Mouse (Mus musculus) forebrain, embryonic 14.5 days (tissue): ENCODE data around the gene Tpi1. TPM values are rescaled to one million over a fixed set of nuclear protein-coding genes. Genes with fewer than 3 reads are reported as not detected.
A peak's percentile ranks its signal among the peaks of the same experiment; 100 is the strongest.

Experiments
- ATAC-seq: fragments of 200-750 bp; cut with Nextera tagmentation; 2 replicates; pipeline ENCODE4 v1.8.0; 2017; ENCODE audit warnings: mild to moderate bottlenecking, moderate library complexity
- DNase-seq: peaks from one replicate; pipeline ENCODE4 v3.0.0-alpha.2; 2015; ENCODE audit warnings: low spot score
- H3K27ac ChIP-seq: fragments of 300-500 bp; sonication (generic); 2 replicates; pipeline ENCODE4 v1.5.1; 2014; ENCODE audit warnings: low read depth, mild to moderate bottlenecking, control low read depth, low read length, moderate library complexity
- H3K27me3 ChIP-seq: fragments of 300-500 bp; sonication (generic); replicated peaks from 2 replicates; pipeline ENCODE4 v1.6.1; 2014; ENCODE audit warnings: low read length, control low read depth, mixed read lengths; ENCODE audit not compliant: control insufficient read depth, insufficient read depth
- H3K36me3 ChIP-seq: fragments of 300-500 bp; sonication (generic); 2 replicates; pipeline ENCODE4 v1.6.1; 2014; ENCODE audit warnings: low read length, control low read depth; ENCODE audit not compliant: control insufficient read depth, insufficient read depth
- H3K4me1 ChIP-seq: fragments of 300-500 bp; sonication (generic); 2 replicates; pipeline ENCODE4 v1.6.1; 2014; ENCODE audit warnings: antibody characterized with exemption, low read length, control low read depth; ENCODE audit not compliant: control insufficient read depth, insufficient read depth
- H3K4me2 ChIP-seq: fragments of 300-500 bp; sonication (generic); 2 replicates; pipeline ENCODE4 v1.6.1; 2014; ENCODE audit warnings: mild to moderate bottlenecking, control low read depth, low read length
- H3K4me3 ChIP-seq: fragments of 300-500 bp; sonication (generic); 2 replicates; pipeline ENCODE4 v1.5.1; 2014; ENCODE audit warnings: low read depth, low read length, control low read depth
- H3K9ac ChIP-seq: fragments of 300-500 bp; sonication (generic); 2 replicates; pipeline ENCODE4 v1.6.1; 2014; ENCODE audit warnings: mild to moderate bottlenecking, low read length, control low read depth, moderate library complexity
- H3K9me3 ChIP-seq: fragments of 300-500 bp; sonication (generic); replicated peaks from 2 replicates; pipeline ENCODE4 v1.6.1; 2016; ENCODE audit warnings: low read length, control low read depth, mixed read lengths; ENCODE audit not compliant: control insufficient read depth
- WGBS: fragments of 180-500 bp; shearing (Covaris S2); extraction: QIAGEN DNeasy Blood & Tissue Kit; methylation state at CpG from one replicate; pipeline ENCODE4 v1.1.7; 2014; 5-methylcytosine and 5-hydroxymethylcytosine counted together
- polyA plus RNA-seq: library from polyadenylated mRNA; unstranded; fragments of >200 nt; fragmentation: Nextera tagmentation; extraction: Ambion mirVana; gene quantifications from 2 replicates; pipeline ENCODE4 v1.2.1, GENCODE M21; 2014

The Tpi1 gene
- polyA plus RNA-seq, 1 experiment from 2014 or later: 461 TPM

DNA sequence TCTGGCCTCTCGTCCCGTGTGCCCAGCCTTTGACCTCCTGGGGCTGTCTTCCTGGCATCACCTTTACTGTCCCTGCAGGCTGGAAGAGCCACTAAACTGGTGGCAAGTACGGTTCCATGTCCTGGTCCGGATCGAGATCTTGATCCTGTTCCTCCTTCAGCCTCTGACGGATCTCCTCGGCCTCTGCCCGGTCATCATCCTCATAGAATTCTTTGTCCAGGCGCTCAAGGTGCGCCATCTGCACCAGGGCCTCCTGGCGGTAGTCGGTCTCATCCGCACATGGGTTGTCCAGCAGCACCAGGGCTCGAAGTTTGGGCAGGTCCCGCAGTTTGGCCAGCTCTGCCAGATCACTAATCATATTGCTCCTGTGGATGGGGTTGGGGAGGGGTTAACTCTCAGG lies 43.6 kb downstream of the Tpi1 start:
- no peak overlapping the region for H3K27ac ChIP-seq
- no peak for ATAC-seq
- no peak overlapping the region for H3K4me3 ChIP-seq
- no peaks in the 10 kb centered on the region for H3K9me3 ChIP-seq
- no peaks in the 10 kb centered on the region for H3K27me3 ChIP-seq
- 92% methylated on average over 15 of the region's 15 CpGs for WGBS
- H3K4me2 ChIP-seq: no peak overlapping the region
- DNase-seq: no peak
- no peak overlapping the region for H3K9ac ChIP-seq
- peaks cover 5% of the 10 kb centered on the region for H3K4me1 ChIP-seq
- no peaks in the 10 kb centered on the region for H3K36me3 ChIP-seq

- Histone ChIP-seq H3K4me1 (peaks cover 5% of the 10 kb centered on the region), H3K4me3 (peak overlapping the region; percentile 43), H3K4me2 (peak overlapping the region; percentile 77), H3K27me3 (no peaks in the 10 kb centered on the region), H3K9ac (peak overlapping the region; percentile 71), H3K9me3 (no peaks in the 10 kb centered on the region), H3K27ac (no peak overlapping the region), H3K36me3 (no peaks in the 10 kb centered on the region)
- ATAC-seq (no peak), DNase-seq (no peak)
- WGBS: 61% methylated on average over 7 of the region's 7 CpGs
These were observed 44.1 kb downstream of the Tpi1 start for GRCm38 (mm10) chr6:124770013-124770412.

- Histone ChIP-seq H3K4me3 (peak within 1 kb of the TSS; percentile 43), H3K27me3 (no peaks in the 10 kb centered on the region), H3K9ac (peak within 1 kb of the TSS; percentile 71), H3K4me1 (peaks cover 5% of the 10 kb centered on the region), H3K9me3 (no peaks in the 10 kb centered on the region), H3K36me3 (no peaks in the 10 kb centered on the region), H3K27ac (peak within 1 kb of the TSS; percentile 27; the same call in 1 of the 2 replicates), H3K4me2 (peak within 1 kb of the TSS; percentile 77)
- ATAC-seq: peak; percentile 86
- WGBS: under 1% methylated on average over 54 of the region's 54 CpGs
- peak; percentile 76 for DNase-seq
These were observed 44.9 kb downstream of the Tpi1 start, which contains the start of gene Eno2 for GRCm38 (mm10) chr6:124769101-124769765. Eno2 (minus strand) TSS chr6:124769673.

- no peaks in the 10 kb centered on the region for H3K9me3 ChIP-seq
- peak overlapping the region; percentile 77 for H3K4me2 ChIP-seq
- ATAC-seq: peak; percentile 10
- H3K36me3 ChIP-seq: no peaks in the 10 kb centered on the region
- peak overlapping the region; percentile 71; the same call in 1 of the 2 replicates for H3K9ac ChIP-seq
- peaks cover 5% of the 10 kb centered on the region for H3K4me1 ChIP-seq
- peak overlapping the region; percentile 43 for H3K4me3 ChIP-seq
- H3K27me3 ChIP-seq: no peaks in the 10 kb centered on the region
- WGBS: 8% methylated on average over 9 of the region's 9 CpGs
- no peak overlapping the region for H3K27ac ChIP-seq
- no peak for DNase-seq
These were observed 45.4 kb downstream of the Tpi1 start for GRCm38 (mm10) chr6:124768704-124769044.

DNA sequence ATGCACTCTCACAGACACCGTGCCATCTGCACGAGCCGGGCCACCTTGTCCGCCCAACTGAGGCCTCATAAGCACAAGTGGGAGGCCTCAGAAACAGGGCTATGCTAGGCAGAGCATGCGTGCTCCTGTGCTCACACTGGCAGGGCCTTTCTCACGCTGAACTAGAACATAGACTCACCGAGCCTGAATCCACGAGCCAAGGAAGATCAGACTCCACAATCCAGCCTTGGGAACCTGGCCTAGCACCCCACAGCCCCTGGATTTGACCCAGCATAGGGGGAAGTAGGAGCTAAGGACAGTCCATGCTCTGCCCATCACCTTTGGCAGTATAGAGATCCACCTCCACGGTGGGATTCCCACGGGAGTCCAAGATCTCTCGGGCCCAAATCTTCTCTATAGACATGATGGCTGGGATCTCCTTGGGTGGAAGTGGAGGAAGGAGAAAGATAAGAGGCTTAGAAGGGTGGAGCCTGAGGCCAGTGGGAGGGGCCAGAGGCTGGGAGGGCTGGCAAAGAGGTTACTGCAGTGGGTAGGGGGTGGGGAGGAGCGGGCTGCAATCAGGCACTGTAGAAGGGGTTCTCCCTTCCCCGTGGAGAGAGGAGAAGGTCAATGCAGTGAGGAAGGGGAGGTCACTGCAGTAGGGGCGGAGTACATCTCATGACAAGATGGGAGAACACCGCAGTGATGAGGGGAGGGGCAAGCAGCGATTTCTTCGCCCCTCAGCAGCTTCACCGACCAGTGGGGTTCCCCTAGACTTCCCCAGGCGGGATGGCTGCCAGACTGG lies 46.0 kb downstream of the Tpi1 start:
- DNase-seq: peak; percentile 14
- 0 out of 2 replicates have a peak, but pooled peaks have one; percentile 19 for ATAC-seq
- 23% methylated on average over 19 of the region's 19 CpGs for WGBS

DNA sequence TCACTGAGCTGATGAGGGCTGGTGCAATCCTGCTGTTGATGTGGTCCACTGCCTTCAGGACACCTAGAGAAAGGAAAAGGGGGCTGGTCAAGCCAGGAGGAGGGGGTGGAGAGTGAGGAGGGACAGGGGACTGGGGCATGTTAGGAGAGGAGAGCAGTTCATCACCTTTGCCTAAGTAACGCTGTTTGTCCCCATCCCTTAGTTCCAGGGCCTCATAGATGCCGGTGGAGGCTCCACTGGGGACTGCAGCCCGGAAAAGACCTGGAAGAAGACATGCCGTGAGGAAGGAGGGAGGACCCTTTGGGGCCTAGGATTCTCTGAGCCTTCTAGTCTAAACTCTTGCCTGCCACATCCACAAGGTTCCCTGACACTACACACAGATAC lies 46.6 kb downstream of the Tpi1 start:
- no peak overlapping the region for H3K27ac ChIP-seq
- 31% methylated on average over 4 of the region's 4 CpGs for WGBS
- 0 out of 2 replicates have a peak overlapping the region, but pooled peaks have one; percentile 77 for H3K4me2 ChIP-seq

More for the DNA sequence above, 46.0 kb downstream of the Tpi1 start:
- peaks cover 5% of the 10 kb centered on the region for H3K4me1 ChIP-seq
- no peak overlapping the region; the same call in 1 of the 2 replicates for H3K9ac ChIP-seq
- no peak overlapping the region for H3K27ac ChIP-seq
- H3K4me2 ChIP-seq: peak overlapping the region; percentile 77
- H3K9me3 ChIP-seq: no peaks in the 10 kb centered on the region
- peak overlapping the region; percentile 43 for H3K4me3 ChIP-seq
- no peaks in the 10 kb centered on the region for H3K36me3 ChIP-seq
- H3K27me3 ChIP-seq: no peaks in the 10 kb centered on the region

GRCm38 (mm10) chr6:124765951-124766350 lies 48.1 kb downstream of the Tpi1 start:
- H3K4me1 ChIP-seq: peaks cover 5% of the 10 kb centered on the region
- ATAC-seq (no peak), DNase-seq (no peak)
- no peak overlapping the region for H3K4me2 ChIP-seq
- H3K27ac ChIP-seq: no peak overlapping the region
- H3K4me3 ChIP-seq: no peak overlapping the region
- no peaks in the 10 kb centered on the region for H3K36me3 ChIP-seq
- 85% methylated on average over 7 of the region's 7 CpGs for WGBS
- no peaks in the 10 kb centered on the region for H3K27me3 ChIP-seq
- H3K9me3 ChIP-seq: no peaks in the 10 kb centered on the region
- no peak overlapping the region for H3K9ac ChIP-seq

More for the DNA sequence above, 46.6 kb downstream of the Tpi1 start:
- H3K4me3 ChIP-seq: no peak overlapping the region
- peaks cover 5% of the 10 kb centered on the region for H3K4me1 ChIP-seq
- no peaks in the 10 kb centered on the region for H3K36me3 ChIP-seq
- no peaks in the 10 kb centered on the region for H3K27me3 ChIP-seq
- DNase-seq: no peak
- no peak for ATAC-seq
- no peaks in the 10 kb centered on the region for H3K9me3 ChIP-seq
- no peak overlapping the region; the same call in 1 of the 2 replicates for H3K9ac ChIP-seq
